Mouse (Mus musculus) right cerebral cortex, adult 18-20 months (tissue): ENCODE results near the gene Epb42.
"Not testable (repeated sequence)": the region's sequence is repeated elsewhere in the genome, so short reads cannot be mapped to it uniquely, and the experiment has no call there.

Experiments
- DNase-seq: peaks from one replicate; pipeline ENCODE4 v3.0.0; 2022; ENCODE audit warnings: mixed read lengths

Gene Epb42

GRCm38 (mm10) chr2:121006986-121007385, 29.9 kb downstream of the Epb42 start:
- no peak for DNase-seq

DNA sequence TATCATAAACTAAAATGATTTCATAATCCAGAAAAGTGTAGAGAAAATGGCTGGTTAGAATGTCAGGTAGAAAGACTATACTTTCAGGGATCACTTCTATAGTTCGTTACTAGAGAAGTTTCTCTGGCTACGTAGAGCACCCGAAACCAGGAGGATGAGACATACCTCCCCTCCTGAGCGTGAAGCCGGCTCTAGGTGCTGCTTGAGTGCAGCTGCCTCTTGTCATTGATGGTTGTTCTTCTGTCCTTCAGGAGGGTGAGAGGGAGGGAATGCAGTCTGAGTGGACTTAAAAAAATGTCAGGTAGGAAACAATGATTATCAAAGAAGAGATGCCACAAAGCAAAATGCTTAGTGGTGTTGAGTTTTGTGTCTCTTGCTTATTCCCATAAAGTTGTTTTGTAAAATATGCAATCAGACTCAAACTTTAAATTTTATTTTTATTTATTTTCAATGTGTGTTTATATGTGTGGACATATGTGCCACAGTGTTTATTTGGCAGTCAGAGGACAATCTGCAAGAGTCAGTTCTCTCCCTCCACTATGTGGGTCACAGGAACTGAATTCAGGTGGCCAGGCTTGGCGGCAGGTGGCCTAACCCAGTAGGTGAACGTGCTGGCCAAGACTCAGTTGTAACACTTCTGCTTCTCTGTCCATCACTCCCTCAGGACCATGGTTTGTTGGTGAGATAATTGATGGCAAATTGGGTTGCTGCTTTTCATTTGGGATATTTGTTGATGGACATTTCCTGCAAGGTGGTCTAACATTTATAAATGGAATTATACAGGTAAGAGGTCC, 32.7 kb downstream of the Epb42 start:
- no peak for DNase-seq

- no peak for DNase-seq
Observed at GRCm38 (mm10) chr2:121003586-121003985, 33.3 kb downstream of the Epb42 start.

GRCm38 (mm10) chr2:120998863-120999262, 38.0 kb downstream of the Epb42 start:
- no peak for DNase-seq

- not testable (repeated sequence) for DNase-seq
Observed at GRCm38 (mm10) chr2:120996607-120997006, 40.3 kb downstream of the Epb42 start.

GRCm38 (mm10) chr2:120991196-120991595, 45.7 kb downstream of the Epb42 start:
- DNase-seq = no peak

DNA sequence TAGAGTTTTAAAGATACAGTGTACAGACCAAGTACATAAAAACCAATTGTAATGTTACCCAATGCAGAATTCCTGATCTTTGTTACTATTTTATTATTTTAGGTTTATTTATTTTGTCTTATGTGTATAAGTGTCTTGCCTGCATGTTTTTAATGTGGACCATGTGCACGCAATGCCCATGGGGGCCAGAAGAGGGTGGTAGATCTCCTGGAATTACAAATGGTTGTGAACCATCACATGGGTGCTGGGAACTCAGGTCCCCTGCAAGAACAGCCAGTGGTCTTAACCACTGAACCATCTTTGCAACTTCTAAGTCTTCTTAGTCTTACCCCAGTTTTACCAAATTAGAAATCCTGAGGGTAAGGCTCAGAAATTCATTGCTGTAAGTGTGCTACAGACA, 51.6 kb downstream of the Epb42 start:
- DNase-seq = no peak

DNA sequence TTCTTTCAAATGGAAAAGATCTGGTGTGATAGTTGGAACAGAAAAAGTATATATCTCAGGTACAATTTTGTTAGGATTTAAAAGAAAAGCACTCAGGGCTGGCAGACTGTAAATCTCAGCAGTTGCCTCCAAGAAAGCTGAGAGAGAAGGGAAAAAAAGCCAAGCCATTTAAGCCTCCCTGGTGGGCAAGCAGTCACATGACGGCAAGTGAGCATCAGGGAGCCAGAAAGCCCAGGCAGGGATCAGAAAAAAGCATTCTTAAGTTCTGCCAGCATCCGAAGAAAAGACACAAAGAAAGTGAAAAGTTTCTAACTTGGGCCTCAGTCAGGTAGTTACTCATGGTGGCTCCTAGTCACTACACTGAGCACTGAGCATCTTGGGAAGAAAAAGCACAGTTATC, 53.3 kb downstream of the Epb42 start:
- no peak for DNase-seq

DNA sequence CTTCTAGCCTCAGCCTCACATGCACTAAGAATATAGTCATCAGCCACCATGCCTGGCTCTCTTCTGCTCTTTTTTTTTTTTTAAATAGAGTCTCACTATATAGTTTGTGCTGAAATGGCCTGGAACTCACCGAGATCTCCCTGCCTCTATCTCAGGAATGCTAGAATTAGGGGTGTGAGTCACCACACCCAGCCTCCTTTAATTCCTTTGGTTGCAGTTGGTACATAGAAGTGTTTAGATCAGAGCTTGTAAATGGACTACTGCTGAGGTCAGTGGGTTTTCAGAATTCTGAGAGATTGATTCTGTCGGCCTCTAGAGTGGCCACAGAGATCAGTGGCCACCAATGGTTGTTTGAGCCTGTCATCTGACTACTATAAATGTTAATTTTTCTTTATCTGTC, 56.0 kb downstream of the Epb42 start:
- no peak for DNase-seq

DNA sequence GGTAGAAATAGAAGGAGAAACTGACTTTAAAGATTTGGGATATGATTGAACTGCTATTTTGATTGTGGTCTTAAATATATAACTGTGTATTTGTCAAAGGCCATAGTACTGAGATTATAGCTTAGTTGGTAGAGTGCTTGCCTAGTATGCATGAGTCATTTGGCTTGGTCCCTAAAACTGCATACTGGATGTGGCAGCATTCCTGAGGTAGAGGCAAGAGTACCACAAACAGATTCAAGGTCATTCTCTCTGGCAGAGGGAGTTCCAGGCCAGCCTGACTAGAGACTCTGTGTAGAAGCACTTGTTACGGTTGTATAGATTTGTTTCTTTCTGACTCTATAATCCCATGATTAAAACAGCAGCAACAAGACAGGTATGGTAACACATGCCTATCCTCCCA, 57.1 kb downstream of the Epb42 start:
- no peak for DNase-seq

DNA sequence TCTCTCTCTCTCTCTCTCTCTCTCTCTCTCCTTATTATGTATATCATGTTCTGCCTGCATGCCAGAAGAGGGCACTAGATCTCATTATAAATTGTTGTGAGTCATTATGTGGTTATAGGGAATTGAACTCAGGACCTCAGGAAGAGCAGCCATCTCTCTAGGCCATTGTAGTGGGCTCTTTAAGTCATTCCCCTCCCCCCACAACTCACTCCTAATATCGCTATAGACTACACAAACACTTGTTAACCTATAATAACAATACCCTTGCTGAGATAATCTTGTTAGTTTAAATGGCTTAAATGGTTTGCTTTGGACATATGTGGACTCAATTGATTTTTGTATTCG, 58.2 kb downstream of the Epb42 start:
- DNase-seq = no peak

DNA sequence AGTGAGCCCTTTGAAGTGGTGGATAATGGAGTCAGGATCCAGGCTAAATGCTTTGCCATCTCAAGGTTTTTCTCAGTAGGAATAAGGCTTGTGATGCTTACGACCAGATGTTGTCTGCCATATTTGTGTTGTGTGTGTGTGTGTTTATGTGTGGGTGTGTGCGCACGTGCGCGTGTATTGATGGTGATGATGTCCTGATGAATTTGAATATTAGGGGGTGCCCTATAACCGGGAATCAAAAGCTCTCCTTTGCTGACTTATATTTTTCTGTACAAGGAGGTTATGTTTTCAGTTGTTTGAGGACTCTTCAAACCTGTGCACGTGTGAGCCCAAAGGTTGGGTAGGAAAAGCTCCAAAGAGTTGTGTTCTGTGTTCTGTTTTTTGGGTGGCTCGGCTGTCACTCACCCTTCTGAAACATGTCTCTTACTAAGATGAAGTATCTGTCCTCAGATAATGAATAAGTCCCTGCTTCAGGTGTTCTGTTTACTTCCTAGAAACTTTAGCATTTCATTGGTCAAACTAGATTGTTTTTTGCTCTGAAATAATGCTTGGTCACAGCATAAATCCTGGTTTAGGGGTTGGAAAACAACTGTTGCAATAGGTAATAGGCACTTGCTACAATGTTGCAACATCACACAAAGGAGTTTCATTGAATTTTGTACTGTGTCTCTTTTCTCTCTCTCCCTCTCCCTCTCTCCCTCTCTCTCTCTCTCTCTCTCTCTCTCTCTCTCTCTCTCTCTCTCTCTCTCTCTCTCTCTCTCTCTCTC, 58.8 kb downstream of the Epb42 start:
- DNase-seq = no peak

GRCm38 (mm10) chr2:120976990-120977925, 59.6 kb downstream of the Epb42 start, which contains the start of gene Tmem62:
Gene Tmem62 (plus strand): TSS chr2:120977017.
- DNase-seq = peak; percentile 56

DNA sequence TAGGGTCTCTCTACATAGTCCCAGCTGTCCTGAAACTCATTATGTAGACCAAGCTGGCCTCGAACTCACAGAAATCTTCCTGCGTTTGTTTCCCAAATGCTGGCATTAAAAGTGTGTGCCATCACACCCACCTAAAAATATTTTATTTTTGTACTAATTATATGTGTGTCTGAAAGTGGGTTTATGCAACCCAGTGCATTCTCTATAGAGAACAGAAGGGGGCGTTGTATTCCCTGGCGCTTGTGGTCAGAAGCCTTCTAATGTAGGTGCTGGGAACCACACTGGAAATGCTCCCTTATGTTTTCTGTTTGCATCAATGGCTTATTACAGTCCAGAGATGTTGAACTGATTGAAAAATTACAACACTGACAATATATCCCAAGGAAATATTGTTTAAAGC, 60.6 kb downstream of the Epb42 start:
- DNase-seq = no peak

DNA sequence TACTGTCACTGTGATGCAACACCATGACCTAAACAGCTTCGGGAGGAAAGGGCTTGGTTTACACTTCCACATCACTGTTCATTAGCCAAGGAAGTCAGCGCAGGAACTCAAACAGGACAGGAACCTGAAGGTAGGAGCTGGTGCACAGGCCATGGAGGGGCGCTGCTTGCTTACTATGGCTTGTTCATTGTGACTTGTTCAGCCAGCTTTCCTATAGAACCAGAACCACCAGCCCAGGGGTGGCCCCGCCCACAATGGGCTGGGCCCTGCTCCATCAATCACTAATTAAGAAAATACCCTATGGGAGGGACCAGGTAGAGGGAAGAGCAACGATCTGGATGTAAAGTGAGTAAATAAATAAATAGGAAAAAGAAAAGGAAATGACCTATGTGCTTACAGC, 63.9 kb downstream of the Epb42 start:
- no peak for DNase-seq

DNA sequence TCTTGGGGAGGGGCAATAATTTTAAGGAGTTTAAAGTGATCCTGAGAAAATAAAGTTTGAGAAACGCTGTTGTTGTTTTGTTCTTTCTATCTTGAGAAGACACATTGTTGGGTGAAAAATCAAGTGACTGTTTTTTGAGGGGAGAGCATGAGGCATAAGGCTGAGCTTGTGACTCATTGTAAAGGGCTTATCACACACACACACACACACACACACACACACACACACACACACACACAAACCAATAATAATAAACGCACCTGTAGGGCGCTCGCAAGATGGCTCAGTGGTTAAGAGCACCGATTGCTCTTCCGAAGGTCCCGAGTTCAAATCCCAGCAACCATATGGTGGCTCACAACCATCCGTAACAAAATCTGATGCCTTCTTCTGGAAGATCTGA, 64.6 kb downstream of the Epb42 start:
- DNase-seq = not testable (repeated sequence)

DNA sequence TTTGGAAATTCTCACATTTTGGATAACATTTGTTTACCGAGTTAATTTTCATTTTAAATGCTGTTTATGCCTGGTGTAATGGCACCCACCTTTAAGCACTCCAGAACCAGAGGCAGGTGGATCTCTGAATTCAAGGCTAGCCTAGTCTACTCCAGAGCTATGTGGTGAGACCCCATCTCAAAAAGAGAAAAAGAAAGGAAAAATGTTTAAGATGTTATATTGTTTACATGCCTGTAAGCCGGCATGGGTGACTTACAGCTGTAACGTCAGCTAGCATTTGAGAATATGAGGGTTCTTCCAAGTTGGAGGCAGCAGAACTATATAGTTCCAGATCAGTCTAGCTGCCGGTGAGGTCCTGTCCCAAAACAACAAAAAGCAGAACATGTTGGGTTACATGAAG, 65.1 kb downstream of the Epb42 start:
- no peak for DNase-seq

DNA sequence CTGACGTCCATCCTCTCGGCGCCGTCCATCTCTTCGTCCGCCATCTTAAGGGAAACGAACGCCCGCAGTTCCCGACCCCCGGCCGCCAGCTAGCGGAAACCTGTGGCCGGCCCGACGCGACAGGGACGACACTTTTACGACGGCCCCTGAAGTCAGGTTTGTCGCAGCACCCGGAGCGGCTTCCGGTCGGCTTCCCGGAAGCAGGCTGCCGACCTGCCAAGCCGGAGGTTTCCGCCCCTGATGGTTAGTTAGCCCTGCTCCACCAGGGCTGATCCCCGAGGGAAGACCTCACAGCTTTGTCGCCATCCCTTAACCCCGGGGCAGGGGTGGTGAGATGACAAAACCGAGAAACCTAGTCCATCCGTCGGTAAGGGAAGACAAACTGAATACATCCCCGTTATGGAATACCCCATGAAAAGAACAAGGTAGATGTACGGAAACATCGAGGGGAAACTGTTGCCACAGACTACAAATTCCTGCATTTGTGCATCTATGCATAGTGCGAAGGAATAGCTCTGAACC, 66.3 kb downstream of the Epb42 start, which contains the start of gene Ubr1:
Ubr1 (minus strand) TSS at position 157 of the 522 bp plus-strand sequence.
- peak; percentile 88 for DNase-seq

DNA sequence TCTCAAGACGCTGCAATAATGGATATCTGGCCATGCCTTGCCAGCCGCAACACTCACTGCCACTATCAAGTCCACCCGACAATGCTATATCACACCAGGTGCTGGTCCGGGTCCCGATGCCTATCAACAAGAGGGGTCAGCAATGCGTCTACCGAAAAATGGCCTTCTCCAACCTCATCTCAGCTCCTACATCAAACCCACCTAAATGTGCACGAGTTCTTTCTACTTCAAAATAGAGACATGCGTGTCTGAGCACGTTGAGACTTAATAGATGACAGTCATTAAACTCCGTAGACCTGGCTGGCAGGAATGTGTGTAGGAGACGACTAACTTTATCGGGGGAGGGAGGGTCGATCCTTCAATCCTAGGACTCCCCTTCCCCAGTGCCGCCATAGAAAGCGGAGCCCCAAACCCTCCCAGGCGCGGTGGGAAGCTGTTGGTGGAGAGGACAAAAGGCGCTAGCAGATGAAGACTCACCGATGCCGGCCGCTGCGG, 66.8 kb downstream of the Epb42 start:
- no peak for DNase-seq
